Mouse (Mus musculus): ENCODE measurements at regions not wholly inside any gene's neighbourhood (a gene's known extent, or its start where the extent isn't known, plus 50 kb on each side); places are given as distances from the start of the nearest gene placed in this dataset.

DNA sequence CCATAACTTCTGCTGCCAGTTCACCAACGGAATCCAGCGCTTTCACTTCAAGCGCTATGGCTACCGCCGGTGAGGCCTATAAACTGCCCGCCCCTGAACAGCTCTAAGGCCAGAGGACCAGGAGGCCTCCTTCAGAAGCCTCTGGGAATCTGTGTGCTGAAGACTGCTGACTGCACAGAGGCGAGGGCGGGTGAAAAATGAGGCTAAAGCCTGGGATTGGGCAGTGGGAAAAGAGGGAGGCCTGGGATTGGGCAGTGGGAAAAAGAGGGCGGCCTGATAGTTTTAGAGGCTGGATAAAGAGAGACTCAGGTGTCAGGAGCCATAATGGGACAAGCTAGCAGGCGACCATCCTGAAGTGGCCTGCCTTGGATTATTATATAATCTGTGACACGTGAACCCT is 80.8 kb downstream of the Plekhb2 start:
- no peak for DNase-seq

DNA sequence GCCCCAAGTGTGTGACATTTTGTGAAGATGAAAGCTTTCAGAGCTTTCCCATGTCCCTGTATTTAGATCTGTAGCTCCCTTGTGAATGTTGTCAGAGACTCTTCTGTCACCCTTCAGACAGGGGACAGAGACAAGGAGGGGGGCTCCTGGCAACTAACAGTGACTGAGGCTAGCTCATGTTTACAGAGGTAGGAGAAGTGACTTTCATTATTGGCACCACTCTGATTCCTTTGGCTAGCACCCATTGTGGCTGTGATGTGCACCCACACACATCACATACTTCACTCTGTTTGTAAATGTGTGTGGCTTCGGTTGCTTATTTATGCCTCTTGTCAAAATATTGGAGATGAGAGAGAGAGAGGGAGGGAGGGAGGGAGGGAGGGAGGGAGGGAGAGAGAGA is 93.4 kb downstream of the Plekhb2 start:
- no peak for DNase-seq

DNA sequence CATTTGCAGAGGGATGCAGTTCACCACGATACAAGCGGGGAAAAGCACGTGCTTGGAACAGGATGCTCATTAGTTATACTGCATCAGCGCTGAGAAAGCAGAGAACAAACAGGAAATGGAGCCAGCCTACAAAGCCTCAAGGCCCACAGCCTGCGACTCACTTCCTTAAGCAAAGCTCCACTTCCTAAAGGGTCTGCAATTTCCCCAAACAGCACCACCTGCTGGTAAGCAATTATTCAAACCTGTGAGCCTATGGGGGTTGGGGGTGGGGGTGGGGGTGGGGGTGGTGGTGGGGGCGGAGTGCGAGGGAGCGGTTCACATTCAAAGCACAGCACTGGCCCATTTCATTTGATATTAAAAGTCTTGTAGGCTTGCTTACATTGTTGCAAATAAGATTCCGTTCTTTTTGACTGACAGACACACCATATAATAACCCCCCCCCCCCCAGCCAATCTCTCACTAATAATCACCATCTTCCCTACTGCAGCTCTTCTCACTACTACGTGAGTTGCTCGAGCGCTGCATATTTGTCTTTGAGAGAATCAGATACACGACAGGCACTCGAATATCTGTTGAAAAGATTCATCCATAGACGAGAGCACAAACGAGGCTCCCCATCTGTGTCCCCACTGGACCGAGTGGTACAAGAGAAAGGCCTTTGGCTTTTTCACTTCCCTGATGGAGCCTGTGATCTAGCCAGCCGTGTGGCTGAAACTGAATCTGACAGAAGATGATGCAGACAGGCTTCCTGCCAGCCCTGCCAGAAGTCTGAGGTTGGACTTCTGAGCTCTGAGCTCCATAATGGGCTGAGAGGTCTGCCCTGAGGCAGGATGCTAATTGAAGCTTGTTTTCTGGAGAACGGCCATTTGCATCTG is 112.1 kb downstream of the Plekhb2 start:
- no peak for DNase-seq

DNA sequence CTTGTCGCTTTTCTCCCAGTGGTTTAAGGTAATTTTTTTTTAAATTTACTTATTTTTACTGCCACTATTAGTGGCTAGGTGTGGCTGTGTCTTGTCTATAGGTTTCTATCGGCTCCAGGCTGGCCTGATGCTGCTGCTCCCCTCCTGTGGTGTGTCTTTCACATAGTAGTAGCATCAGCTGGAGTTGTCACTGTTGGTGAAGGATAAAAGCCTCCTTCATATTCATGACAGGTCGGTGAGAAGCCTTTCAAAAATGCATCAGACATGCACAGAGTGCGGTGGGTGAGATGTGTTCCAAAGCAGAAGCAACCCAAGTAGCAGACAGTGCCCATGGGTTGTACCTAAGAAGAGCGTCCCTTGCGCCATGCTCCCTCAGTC is 112.7 kb downstream of the Plekhb2 start:
- no peak for DNase-seq

DNA sequence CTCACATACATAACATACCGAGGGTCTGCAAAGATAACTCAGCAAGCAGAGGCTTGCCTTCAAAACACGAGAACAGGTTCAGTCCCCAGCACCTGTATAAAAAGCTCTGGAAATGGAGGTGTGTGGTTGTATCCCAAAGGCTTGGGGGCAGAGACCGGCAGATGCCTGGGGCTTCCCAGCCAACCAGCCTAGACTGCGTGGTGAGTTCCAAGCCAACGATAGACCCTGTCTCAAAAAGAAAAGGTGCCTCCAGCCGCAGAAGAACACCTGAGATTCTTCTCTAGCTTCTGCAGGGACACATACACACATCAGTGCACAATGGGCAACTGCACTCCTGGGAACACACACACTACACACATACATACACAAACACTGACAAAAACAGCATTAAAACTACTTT is 125.0 kb downstream of the Plekhb2 start:
- DNase-seq: no peak

DNA sequence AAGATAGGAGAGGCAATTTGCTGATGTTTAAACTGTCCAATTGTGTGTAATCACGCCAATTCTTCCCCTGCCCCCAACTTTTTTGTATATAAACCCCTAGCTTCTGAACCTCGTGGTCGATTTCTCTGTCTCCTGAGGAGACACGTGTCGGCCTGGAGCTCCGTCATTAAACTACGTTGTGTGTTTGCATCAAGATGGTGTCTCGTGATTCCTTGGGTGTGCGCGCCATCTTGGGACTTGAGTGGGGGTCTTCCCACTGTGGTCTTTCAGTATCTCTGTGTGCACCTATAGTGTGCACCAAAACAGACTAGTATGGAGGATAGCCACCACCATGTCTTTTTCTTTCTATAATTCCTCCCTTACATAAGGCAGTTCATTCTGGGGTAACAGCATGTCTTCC is 128.4 kb downstream of the Plekhb2 start:
- DNase-seq: no peak

DNA sequence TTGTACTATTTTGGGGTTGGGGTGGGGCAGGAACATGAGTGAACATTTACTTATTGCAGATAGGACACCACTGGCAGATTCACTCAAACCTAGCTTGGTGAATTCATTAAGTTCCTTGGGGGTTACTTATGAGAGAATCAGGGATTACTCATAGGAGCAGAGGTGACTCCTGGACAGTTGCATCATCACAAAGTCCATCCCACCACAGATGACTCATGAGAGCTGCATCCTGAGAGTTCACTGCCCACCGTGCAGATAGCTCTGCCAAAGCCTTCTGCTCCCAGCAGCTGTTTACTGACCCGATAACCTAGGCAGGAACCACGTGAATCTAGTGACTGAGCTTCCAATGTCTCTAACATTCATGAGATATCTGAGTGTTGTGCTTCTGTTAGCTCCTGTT is 129.6 kb downstream of the Plekhb2 start:
- no peak for DNase-seq

DNA sequence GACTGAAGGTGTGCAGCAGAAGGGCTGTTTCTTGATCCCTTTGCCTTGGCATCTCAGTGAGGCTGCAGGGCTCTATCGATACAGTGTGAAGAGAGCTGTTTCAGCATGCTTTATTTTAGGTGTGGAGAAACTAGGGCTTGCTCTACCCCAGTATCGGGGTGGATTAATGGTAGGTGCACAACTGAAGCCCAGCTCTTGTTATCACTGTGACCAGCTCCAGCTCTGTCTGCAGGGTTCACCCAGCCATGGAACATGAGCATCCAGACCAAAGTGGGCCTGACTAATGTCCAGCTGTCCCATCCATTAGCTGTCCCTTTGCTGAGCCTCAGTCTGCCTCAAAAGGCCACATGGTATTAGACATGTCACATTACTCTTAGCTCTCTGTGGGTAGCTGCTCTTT is 132.2 kb downstream of the Plekhb2 start:
- no peak for DNase-seq

DNA sequence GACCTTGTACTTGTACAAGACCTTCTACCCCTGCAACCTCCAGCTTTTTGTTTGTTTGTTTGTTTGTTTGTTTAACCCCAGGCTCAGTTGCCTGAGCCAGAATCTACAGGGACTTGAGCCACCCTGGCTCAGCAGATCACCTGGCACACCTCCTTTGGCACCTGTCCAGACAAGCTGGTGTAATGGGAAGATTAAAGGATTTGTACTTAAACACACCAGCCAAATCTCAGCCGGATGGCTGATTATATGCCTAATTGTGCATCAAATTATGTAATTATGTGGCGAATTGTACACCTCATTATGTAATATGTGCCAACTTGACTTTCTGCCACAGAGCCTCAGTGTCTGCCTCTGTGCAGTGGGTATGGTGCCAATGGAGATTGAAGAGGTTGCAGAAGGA is 133.2 kb downstream of the Plekhb2 start:
- peak; percentile 43 to 51 for DNase-seq

DNA sequence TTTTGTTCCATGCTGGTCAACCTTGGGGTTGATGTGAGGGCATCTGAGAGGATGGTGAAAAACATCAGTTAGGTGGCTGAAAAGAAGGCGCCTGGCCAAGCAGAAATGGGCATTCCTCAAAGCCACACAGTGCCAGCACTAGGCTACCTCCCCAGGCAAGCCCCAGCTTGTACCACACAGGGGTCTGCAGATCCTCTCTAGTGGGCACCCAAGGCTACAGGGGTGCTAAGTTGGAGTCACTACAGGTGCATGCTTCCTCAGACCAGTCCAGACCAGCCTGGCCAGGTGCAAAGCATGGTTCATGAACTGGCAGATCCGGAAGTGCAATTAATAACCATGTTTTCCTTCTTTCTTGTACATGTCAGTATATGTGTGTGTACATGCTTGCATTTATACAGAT is 137.1 kb downstream of the Plekhb2 start:
- DNase-seq: no peak

DNA sequence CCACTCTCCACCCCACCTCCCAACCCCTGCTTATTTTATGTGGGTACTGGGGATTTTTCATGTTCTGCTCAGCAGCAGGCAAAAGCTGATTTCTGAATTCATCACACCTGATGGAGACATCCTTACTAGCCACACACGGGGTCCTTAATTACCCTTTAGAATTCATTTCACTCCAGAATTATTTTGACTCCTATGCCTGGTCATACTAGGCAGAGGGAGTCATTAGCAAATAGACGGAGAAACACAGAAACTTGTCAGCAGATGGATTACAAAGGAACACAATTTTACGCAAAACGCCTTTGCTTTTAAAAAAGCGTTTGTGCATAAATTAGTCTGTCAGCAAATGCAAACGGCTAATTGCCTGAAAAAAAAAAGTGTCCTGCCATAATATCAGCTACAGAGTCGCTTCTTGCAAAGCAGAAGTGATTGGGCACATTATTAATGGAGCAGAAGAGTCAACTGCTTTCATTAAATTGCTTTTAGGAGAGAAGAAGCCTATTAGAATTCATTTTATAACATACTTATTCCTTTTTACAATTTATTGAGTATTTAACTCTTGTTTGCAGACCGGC is 138.0 kb downstream of the Plekhb2 start:
- no peak for DNase-seq

DNA sequence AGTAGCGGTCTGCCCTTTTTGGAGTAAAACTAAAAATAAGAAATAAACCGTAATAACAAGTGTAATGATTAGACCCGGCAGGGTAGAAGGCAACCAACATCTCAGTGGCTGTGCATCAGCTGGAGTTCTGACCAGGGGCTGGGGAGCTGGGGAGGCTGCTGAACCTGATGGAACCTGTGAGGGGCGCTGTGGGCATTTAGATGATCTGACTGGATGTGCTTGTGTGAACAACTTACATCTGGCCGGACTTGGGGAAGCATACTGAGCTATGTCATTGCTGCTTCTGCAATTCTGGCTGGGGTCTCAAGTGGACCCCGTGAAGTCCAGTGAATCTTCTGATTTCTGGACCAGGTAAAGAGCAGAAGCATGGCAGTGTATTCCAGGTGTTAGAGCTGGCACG is 138.4 kb downstream of the Plekhb2 start:
- no peak for DNase-seq

DNA sequence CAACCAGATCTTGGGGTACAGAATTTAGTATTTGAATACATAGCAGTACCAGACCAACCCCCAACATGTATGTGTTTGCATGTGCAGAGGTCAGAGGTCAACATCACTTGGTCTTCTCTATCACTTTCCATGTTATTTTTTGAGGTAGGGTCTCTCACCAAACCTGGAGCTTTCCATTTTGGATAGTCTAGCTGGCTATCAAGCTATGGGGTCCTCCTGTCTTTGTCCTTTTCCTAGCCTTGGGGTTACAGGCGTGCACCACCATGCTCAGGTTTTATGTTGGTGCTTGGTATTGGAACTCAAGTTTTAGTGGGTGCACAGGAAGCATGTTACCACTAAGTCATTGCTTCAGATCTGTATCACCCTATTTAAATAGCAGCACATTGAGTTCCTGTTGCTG is 151.0 kb downstream of the Plekhb2 start:
- DNase-seq: no peak

DNA sequence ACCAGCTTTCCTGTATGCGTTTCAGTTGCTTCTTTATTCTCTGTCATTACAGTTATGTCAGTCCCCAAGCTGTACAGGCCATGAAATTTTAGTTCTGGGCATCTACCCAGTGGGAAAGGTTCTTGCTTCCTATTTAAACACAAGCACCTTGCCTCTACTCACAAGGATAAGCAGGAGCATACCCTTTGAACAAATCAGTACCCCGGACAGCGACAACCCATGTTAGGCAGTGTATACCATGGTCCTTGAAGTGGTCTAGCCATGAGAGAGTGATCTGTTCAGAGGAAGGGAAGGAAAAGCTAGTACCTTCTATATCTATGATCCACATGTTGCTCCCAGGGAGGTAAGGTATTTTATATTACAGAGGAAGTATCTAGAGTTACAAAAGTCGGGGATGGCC is 167.7 kb downstream of the Plekhb2 start:
- DNase-seq: no peak

DNA sequence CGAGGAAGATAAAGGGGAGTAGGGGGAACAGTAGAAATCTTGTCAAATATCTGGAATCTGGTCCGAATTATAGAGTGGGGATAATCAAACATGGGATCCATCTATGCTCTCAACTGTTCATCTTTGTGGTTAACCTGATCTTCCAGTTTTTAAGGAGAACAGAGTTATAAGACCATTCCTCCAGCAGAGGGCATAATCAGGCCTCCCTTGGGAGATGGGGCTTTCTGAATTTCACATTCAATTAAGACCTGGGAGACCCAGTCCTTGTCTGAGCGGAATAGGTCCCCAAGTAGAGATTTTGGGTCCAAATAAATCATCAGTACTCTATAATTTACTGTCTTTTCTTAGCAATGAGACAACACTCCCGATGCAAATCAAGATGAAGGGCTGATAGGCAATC is 182.8 kb downstream of the Plekhb2 start:
- peak in 1 of 2 experiments; percentile 9 for DNase-seq

DNA sequence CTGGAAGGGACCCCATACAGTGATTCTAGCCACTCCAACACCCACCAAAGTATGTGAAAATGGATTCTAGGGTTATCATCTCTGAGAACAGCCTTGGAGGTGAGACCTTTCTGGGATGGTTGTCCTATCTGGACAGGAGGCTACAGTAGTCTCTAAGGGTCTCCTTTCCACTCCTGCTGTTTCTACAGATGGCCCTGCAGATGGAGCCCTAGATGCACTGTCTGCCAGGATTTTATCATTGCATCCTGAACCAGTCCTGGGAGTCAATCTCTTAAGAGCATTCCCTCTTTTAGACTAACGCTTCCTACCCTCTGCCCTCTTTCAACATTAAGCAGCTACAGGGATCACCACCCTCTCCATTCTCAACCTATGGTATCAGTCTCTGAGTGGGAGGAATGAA is 223.0 kb downstream of the Plekhb2 start:
- peak in 1 of 2 experiments; percentile 7 for DNase-seq

DNA sequence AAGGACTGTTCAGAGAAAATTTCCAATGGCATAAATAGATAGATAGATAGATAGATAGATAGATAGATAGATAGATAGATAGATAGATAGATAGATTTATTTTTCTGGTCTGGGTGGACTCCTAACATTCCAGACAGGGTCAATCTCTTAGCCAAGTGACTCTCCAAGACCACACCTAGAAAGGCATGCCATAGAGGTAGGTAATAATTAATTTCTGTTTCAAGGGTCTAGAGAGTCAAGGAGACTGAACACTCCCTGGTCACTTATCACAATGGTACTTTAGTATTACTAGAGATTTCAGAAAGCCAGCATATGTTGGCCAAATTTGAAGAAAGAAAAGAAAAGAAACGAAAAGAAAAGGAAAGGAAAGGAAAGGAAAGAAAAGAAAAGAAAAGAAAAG is 245.1 kb downstream of the Plekhb2 start:
- DNase-seq: no peak

DNA sequence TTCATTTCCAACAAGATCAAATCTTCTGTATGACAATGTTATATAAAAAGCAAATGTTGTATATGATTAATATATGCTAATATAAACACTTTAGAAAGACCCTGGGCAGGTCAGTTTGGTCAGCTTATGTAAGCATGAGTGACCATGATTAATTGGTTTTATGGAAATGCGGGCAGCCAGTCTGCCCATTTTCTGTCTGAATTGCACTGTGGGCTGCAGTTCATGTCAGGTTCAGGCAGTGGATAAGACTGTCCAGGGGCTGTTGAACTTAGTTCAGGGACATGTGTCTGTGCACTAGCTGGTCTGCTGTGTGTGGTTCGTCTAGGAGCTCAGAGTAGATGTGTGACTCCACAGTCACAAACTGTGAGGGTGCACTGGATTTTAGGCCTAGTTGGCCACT is 246.0 kb downstream of the Plekhb2 start:
- DNase-seq: no peak

DNA sequence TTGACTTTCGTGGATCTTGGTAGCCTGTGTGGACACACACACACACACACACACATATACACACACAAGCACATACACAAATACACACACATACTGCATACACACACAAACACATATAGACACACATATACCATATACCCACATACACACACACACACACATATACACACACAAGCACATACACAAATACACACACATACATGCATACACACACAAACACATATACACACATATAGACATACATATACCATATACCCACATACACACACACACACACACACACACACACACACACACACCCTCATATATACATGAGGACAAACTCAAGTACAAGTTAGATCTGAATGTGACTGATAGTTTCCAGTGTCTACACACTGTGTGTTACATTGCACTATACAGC is 256.9 kb downstream of the Plekhb2 start:
- DNase-seq: no peak

DNA sequence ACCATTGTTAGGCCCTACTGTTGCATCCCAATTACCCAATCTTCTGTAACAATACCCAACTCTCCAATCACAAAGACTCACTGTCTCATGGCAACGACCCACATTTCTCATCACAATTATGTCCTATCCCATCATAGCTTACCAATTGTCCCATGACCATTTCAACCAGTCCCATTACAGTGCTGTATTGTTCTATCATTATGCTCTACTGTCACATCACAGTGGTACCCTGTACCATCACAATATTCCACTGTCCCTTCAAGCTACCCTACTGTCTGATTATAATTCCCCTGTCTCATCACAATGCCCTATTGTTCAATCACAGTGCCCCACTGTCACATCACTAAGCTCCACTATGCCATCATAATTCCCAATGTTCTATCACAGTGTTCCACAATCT is 260.0 kb downstream of the Plekhb2 start:
- DNase-seq: no peak

DNA sequence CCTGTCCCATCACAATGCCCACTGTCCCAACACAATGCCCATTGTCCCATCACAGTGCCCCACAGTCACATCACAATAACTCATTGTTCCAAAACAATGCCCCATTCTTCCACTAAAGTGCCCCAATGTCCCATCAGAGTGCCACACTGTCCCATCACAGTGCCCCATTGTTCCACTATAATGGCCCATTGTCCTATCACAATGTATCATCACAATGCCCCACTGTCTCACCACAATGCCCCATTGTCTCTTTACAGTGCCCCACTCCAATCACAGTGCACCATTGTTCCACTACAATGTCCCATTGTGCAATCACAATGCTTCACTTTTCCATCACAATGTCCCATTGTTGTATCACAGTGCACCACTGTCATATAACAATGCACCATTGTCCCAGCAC is 265.7 kb downstream of the Plekhb2 start:
- no peak for DNase-seq

DNA sequence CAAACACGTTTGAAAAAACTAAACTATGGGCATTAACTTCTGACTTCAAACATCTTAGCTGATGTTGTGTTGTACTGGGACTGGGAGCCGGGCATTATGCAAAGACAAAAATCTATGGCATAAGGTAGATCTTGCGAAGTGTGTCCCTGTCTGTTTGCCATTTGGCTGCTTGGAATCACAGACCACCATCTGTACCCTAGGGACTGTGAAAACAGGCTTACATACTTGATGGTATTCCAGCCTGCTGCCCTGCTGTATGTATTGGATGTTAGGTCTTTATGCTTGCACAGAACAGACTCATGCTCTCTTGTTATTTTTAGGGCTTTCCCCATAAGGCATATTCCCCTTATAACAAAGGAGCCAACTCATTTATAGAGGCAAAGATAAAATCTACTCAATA is 288.1 kb downstream of the Plekhb2 start:
- DNase-seq: no peak

DNA sequence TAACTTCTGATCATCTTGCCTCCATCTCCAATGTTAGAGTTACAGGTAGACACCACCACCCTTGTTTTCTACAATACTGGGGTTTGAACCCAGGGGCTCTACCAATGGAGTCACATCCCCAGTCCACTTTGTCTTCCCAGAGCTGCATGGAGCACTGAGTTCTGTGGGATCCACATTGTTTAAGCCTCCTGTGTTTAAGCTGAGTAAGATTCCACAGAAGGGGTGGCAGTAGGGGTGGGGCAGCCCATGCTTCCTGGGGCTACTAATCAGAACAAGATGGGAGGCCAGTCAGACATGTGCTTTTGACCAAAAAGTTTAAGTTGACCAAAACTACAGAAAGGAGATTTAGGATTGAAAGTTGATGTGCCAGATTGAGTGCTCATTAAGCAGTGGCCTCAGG is 299.3 kb downstream of the Plekhb2 start:
- no peak for DNase-seq

DNA sequence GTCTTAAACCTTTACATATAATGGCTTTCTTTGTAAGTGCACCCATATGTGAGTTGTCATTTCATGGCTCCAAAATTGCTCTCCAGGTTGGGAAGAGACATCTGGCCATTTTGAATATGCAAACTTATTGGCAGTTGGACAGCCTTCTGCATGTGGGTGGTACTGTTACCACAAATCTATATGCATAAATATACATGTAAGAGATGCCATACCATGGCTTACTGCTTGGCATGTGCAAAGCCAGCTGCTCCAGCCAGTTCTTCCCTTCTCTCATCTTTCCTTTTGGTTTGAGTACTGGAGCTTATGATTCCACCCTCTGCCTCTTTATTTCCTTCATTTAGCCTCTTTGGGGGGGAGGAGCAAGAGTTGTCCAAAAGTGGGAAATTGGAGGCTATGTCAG is 312.7 kb downstream of the Plekhb2 start:
- no peak for DNase-seq

DNA sequence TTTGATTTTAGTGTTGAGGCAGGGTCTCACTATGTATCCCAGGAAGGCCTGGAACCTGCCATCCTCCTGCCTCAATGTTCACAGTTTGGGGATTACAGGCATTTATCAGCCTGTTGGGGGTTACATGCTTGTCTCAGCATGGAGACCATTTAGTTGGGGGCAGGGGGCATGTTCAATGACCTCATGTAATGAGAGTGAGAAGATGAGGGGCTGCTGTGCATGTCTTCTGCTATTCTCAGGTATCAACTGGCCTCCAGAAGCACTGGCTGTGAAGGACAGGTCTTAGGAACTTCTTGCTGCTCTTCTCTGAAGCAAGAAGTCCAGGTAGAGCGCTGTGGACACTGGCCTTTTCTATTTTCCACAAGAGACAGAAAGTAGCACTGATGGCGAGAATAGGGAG is 350.9 kb downstream of the Plekhb2 start:
- no peak for DNase-seq

All from cerebellum, postnatal 36 days (tissue).